Mouse (Mus musculus) bone marrow macrophage, adult 2 months (primary cell): ENCODE results near the gene Jpt1.
"Not testable (repeated sequence)": the region's sequence is repeated elsewhere in the genome, so short reads cannot be mapped to it uniquely, and the experiment has no call there.

Experiments used
- CTCF ChIP-seq: IDR thresholded peaks from 2 replicates; pipeline ENCODE4 v1.5.1; 2012; ENCODE audit warnings: low read depth, mild to moderate bottlenecking, low read length, moderate library complexity
- POLR2A ChIP-seq: IDR thresholded peaks from 2 replicates; pipeline ENCODE4 v1.6.1; 2012; ENCODE audit warnings: mild to moderate bottlenecking, low read depth, low read length, borderline replicate concordance

DNA sequence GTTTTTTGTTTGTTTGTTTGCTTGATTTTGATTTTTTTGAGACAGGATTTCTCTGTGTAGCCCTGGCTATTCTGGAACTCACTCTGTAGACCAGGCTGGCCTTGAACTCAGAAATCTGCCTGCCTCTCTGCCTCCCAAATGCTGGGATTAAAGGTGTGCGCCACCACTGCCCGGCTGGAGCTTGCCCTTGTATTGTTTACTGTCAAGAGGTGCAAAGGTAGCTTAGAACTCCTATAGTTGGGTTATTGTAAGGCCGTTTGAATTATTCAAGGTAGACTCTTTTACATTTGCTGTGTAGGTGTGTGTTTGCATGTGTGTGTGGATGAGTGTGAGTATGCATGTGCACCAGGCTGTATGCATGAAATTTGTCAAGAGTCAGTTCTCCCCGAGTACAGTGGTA is 37.6 kb downstream of the Jpt1 start:
- not testable (repeated sequence) for TF ChIP-seq CTCF, POLR2A
